Mouse (Mus musculus): ENCODE results near the gene Morn5.

Gene Morn5

DNA sequence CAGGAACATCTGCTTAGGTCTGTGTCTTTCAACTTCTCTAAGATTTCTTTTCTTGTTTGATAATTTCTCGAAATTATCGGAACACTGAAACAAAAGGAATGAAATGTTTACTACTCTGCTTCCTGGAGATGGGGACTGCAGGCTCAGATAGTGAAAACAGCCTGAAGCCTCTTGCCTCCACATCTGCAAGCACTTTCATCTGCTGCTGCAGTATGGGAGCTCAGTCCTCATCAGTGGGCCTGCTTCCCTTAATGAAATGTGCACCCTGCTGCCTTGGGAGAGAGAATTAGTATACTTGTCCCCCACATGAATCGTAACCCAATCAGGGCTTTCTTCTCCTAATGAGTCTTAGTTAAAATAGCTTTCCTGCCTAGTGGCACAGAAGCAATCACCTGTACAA, 79.8 kb downstream of the Morn5 start:
- H3K4me3 ChIP-seq (replicated peaks; ENCODE audit: low read length), result no peak overlapping the region
- H3K36me3 ChIP-seq (ENCODE audit: insufficient read depth, low read length), result peaks cover 88% of the 10 kb centered on the region
- no peaks in the 10 kb centered on the region for H3K27me3 ChIP-seq (ENCODE audit: insufficient read depth, low read length)
- H3K4me1 ChIP-seq (replicated peaks; ENCODE audit: low read depth, low read length), result no peaks in the 10 kb centered on the region
- peaks cover 7% of the 10 kb centered on the region for H3K9me3 ChIP-seq (ENCODE audit: low read length)
- TF ChIP-seq CTCF (conservative IDR thresholded peaks at IDR 0.05; ENCODE audit: low read length), result no peak
- TF ChIP-seq POU5F1 (IDR thresholded peaks at IDR 0.05; ENCODE audit: borderline replicate concordance, low read length), result no peak
- TF ChIP-seq NANOG (IDR thresholded peaks at IDR 0.05; ENCODE audit: borderline replicate concordance, low read length), result no peak

Data from E14TG2a.4 (cell line).